Mouse (Mus musculus) heart, postnatal 0 days (tissue): Measurements from ENCODE around the gene Sfxn3.

Source experiments
- CTCF ChIP-seq: IDR thresholded peaks from 2 replicates; pipeline ENCODE4 v1.5.1; 2016; ENCODE audit warnings: antibody characterized with exemption, control low read depth, low read depth
- EP300 ChIP-seq: IDR thresholded peaks from 2 replicates; pipeline ENCODE4 v1.6.1; 2016; ENCODE audit warnings: antibody characterized with exemption, low read depth

DNA sequence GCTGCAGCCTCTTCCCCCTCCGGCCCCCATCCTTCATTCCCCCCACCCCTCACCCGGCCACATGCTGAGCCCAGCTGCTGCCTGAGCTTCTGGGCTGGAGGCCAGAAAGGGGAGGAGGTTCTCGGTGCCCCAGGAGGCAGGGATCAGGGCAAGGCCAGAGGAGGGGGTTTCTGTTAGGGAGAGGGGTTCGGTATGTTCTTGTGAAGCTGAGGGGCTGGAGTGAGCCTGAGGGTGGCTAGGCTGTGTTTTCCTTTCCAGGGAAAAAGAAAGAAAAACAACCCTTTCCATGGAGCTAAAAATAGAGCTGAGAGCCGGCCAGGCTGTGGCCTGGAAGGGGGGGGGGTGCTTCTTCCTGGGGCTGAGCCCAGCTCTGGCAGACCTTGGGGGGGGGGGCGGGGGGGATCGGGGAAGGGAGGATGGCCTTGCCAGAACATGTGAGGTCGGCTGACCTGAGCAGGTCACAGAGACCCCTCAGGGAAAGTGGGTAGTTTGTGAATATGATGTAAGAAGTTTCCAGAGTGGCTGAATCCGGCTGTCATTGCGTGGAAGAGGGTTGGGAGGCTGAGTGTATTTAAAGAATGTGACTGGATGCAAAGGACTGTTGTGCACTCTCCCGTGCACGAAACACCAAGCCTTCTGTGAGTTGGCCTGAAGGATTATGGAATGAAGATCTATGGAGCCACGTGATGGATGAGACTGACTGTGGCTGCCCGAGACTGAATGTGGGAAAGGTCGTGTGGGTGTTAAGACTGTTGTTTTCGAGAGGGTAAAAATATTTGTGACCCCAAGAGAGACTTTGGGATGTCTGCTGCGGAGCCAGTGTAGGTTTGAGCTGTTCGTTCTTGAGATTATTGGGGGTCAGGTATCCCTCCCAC lies 30.7 kb upstream of the Sfxn3 start:
- TF ChIP-seq CTCF = no peak
- no peak for TF ChIP-seq EP300
